Mouse (Mus musculus) thymus, postnatal 14 days (tissue): ENCODE data around the gene Il6.
"Not testable (repeated sequence)": the region's sequence is repeated elsewhere in the genome, so short reads cannot be mapped to it uniquely, and the experiment has no call there.

Experiments used
- DNase-seq: peaks from one replicate; pipeline ENCODE4 v3.0.0; 2021

Gene Il6

GRCm38 (mm10) chr5:30012726-30013503 lies at the start of gene Il6:
TSS of gene Il6 (plus strand) at chr5:30013114.
- peak; percentile 4 for DNase-seq

- no peak for DNase-seq
These were observed 49.4 kb upstream of the Il6 start for GRCm38 (mm10) chr5:29963488-29963887.

- DNase-seq, result no peak
These were observed 42.7 kb upstream of the Il6 start for GRCm38 (mm10) chr5:29970212-29970611.

GRCm38 (mm10) chr5:29972796-29973195 lies 40.1 kb upstream of the Il6 start:
- no peak for DNase-seq

GRCm38 (mm10) chr5:29973533-29973932 lies 39.4 kb upstream of the Il6 start:
- no peak for DNase-seq

- no peak for DNase-seq
These were observed 38.8 kb upstream of the Il6 start for GRCm38 (mm10) chr5:29974115-29974514.

GRCm38 (mm10) chr5:29993583-29993982 lies 19.3 kb upstream of the Il6 start:
- no peak for DNase-seq

- DNase-seq, result no peak
These were observed 18.6 kb upstream of the Il6 start for GRCm38 (mm10) chr5:29994344-29994743.

- no peak for DNase-seq
These were observed 15.6 kb upstream of the Il6 start for GRCm38 (mm10) chr5:29997351-29997750.

GRCm38 (mm10) chr5:30000921-30001320 lies 12.0 kb upstream of the Il6 start:
- DNase-seq, result no peak

- peak; percentile 14 for DNase-seq
These were observed 1.7 kb downstream of the Il6 start for GRCm38 (mm10) chr5:30014580-30014979.

GRCm38 (mm10) chr5:30035862-30036261 lies 22.9 kb downstream of the Il6 start:
- not testable (repeated sequence) for DNase-seq

- not testable (repeated sequence) for DNase-seq
These were observed 24.2 kb downstream of the Il6 start for GRCm38 (mm10) chr5:30037111-30037510.

GRCm38 (mm10) chr5:30039324-30039723 lies 26.4 kb downstream of the Il6 start:
- DNase-seq, result not testable (repeated sequence)

GRCm38 (mm10) chr5:30039841-30040240 lies 26.9 kb downstream of the Il6 start:
- not testable (repeated sequence) for DNase-seq

GRCm38 (mm10) chr5:30058216-30058731 lies 45.4 kb downstream of the Il6 start:
- no peak for DNase-seq

- DNase-seq, result not testable (repeated sequence)
These were observed 46.7 kb downstream of the Il6 start for GRCm38 (mm10) chr5:30059607-30060006.

- DNase-seq, result no peak
These were observed 54.8 kb downstream of the Il6 start for GRCm38 (mm10) chr5:30067726-30068125.
